In genomic region chr9:44483041-44483509, GRCm38 (mm10) we compare ENCODE assay signal across 7 mouse cellular contexts. TPM values are rescaled to one million over a fixed set of nuclear protein-coding genes. Genes with fewer than 3 reads are reported as not detected.
DNase-seq lines count a peak whose midpoint lies in the region; TF ChIP-seq lines count a peak whose summit lies in the region.

No protein-coding gene starts in this region.

- WGBS in midbrain, embryonic 10.5 days = 0% methylated on average over 38 of the region's 39 CpGs

- peak; percentile 28 for DNase-seq in right cerebral cortex, postnatal 14 days
- DNase-seq in right cerebral cortex, adult 2 months (ENCODE audit: low spot score in 2 of 2) = no peak
- peak; percentile 55 for DNase-seq in induced T-regulatory cell, adult 2 months (ENCODE audit: low read depth)
- no peak for DNase-seq in midbrain, embryonic 10.5 days (ENCODE audit: low spot score)
- DNase-seq in thymus, postnatal 4 days = peak; percentile 69
- DNase-seq in frontal cortex, postnatal 14 days (ENCODE audit: low spot score in 2 of 2) = no peak

- H3K27ac ChIP-seq in embryonic fibroblast, embryonic 13.5 days (ENCODE audit: insufficient read depth, low read length) = peak overlapping the region; percentile 75
- H3K27ac ChIP-seq in midbrain, embryonic 10.5 days (replicated peaks) = peak overlapping the region; percentile 96

- peaks cover 12% of the 10 kb centered on the region for H3K4me1 ChIP-seq in embryonic fibroblast, embryonic 13.5 days (ENCODE audit: control insufficient read depth, insufficient read depth, low read length)
- peaks cover 87% of the 10 kb centered on the region for H3K4me1 ChIP-seq in midbrain, embryonic 10.5 days

- TF ChIP-seq POLR2A in embryonic fibroblast, embryonic 13.5 days (IDR thresholded peaks at IDR 0.05; ENCODE audit: low read depth, low read length) = no peak; the same call in 1 of the 2 replicates

- no peak for TF ChIP-seq CTCF in embryonic fibroblast, embryonic 13.5 days (IDR thresholded peaks at IDR 0.05; ENCODE audit: borderline replicate concordance, insufficient read depth, low read length)

- H3K36me3 ChIP-seq in midbrain, embryonic 10.5 days = no peaks in the 10 kb centered on the region

- 0 out of 2 replicates have a peak, but pooled peaks cover 10% of the 10 kb centered on the region for H3K27me3 ChIP-seq in midbrain, embryonic 10.5 days (ENCODE audit: low read depth, poor library complexity, severe bottlenecking)

- H3K4me3 ChIP-seq in embryonic fibroblast, embryonic 13.5 days (ENCODE audit: insufficient read depth, low read length) = peak overlapping the region; percentile 84
- H3K4me3 ChIP-seq in midbrain, embryonic 10.5 days = peak overlapping the region; percentile 96

- H3K9me3 ChIP-seq in midbrain, embryonic 10.5 days (replicated peaks) = no peaks in the 10 kb centered on the region

RNA-seq across cellular contexts. Expression of gene Bcl9l, which starts 0.5 kb away (rescaled TPM):
- polyA plus RNA-seq in embryonic fibroblast, embryonic 13.5 days (2011; ENCODE audit: insufficient read length, low read depth, missing spikeins) = 56.0 and 61.6 TPM in 2 replicates
- 3.9 and 4.7 TPM in 2 replicates for polyA plus RNA-seq in midbrain, embryonic 10.5 days (2016; fragmentation: Nextera tagmentation; extraction: Ambion mirVana)

RNA-seq across cellular contexts. Expression of gene Upk2, which starts 28.3 kb away (rescaled TPM):
- not detected in 2 replicates for polyA plus RNA-seq in embryonic fibroblast, embryonic 13.5 days (2011; ENCODE audit: insufficient read length, low read depth, missing spikeins)
- polyA plus RNA-seq in midbrain, embryonic 10.5 days (2016; fragmentation: Nextera tagmentation; extraction: Ambion mirVana) = not detected in 2 replicates

RNA-seq across cellular contexts. Expression of gene Foxr1, which starts 42.1 kb away (rescaled TPM):
- polyA plus RNA-seq in embryonic fibroblast, embryonic 13.5 days (2011; ENCODE audit: insufficient read length, low read depth, missing spikeins) = not detected in 2 replicates
- not detected in 2 replicates for polyA plus RNA-seq in midbrain, embryonic 10.5 days (2016; fragmentation: Nextera tagmentation; extraction: Ambion mirVana)

Comparison
In these comparisons a context has a peak if more than half of its experiments do, and no peak if none do; other contexts are left out.
1. DNase-seq: peak in right cerebral cortex, postnatal 14 days (single experiment), induced T-regulatory cell, adult 2 months (single experiment) and thymus, postnatal 4 days (single experiment); none in right cerebral cortex, adult 2 months (0 of 2), midbrain, embryonic 10.5 days (single experiment) and frontal cortex, postnatal 14 days (0 of 2).